Mouse (Mus musculus) layer of hippocampus, adult 11-12 months (tissue): ENCODE results near the gene Cux1.

Experiments
- DNase-seq: peaks from one replicate; pipeline ENCODE4 v3.0.0; 2022; ENCODE audit warnings: low spot score

The Cux1 gene

GRCm38 (mm10) chr5:136199526-136199925 is 367.8 kb downstream of the Cux1 start:
- peak; percentile 23 for DNase-seq

DNA sequence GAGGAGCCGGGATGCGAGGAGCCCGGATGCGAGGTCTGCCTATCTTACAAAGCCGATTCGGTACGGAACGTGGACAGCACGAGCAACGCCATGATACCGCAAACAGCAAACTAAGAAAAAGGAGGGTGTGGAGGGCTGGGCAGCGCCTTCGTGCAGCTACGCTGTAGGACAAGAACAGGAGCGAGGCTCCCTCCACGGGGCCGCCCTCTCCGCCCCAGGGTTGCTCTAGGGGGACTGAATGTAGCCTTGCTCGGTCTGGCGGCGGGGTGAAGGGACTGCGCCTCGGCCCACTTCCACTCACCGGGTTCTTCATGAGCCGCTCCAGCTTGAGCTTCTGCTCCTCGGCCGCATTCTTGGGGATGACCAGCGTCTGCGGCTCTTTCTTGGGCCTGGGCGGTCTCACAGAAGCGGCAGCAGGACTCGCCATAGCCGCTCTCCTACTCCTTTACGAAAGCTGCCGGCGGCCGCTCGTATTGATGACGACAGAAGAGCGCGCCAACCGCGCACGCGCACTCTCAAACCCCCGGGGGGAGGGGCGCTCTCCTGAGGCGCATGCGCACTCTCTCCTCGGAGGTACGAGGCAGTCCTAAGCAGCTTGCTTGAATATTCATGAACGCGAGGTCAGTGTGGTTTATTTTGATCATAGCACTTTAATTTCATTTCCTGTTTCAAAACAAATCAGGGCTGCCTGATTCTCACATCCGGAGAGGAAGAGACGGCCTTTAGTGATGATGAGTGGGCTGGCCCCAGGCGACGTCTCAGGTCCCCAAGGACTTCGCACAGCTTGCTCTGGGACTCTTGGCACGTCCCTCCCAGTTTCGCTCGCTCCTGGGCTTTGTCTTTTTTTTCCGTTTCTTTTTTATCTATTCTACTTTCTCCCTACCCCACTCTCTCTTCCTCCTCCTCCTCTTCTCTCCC is 368.6 kb downstream of the Cux1 start, which contains the start of gene Prkrip1:
TSS of gene Prkrip1 (minus strand) at position 490 of the 918 bp plus-strand sequence.
- peak; percentile 94 for DNase-seq
